Mouse (Mus musculus) heart, adult 2 months (tissue): ENCODE data around the gene Abcg1.

Source experiments
- CTCF ChIP-seq: fragments of 200-600 bp; IDR thresholded peaks from 2 replicates; pipeline ENCODE4 v1.8.1; 2022; ENCODE audit warnings: antibody characterized with exemption, mild to moderate bottlenecking, moderate library complexity
- POLR2A ChIP-seq: fragments of 200-500 bp; IDR thresholded peaks from 2 replicates; pipeline ENCODE4 v1.6.1; 2011; ENCODE audit warnings: mild to moderate bottlenecking, low read depth, low read length, control low read depth; ENCODE audit not compliant: insufficient read depth

GRCm38 (mm10) chr17:31144040-31145037, 86.9 kb downstream of the Abcg1 start, which contains the start of gene Tff2:
- TF ChIP-seq CTCF (no peak), POLR2A (no peak)
